Comparison of ENCODE assay signal across 8 mouse cellular contexts in genomic region chr12:84219121-84219561, GRCm38 (mm10). TPM values are rescaled to one million over a fixed set of nuclear protein-coding genes. Genes with fewer than 3 reads are reported as not detected.
A peak's percentile ranks its signal among the peaks of the same experiment; 100 is the strongest.
DNase-seq lines count a peak whose midpoint lies in the region; ATAC-seq lines count a peak whose summit lies in the region.

No protein-coding gene starts in this region.

- ATAC-seq in kidney, embryonic 14.5 days (ENCODE audit: low FRiP score, low TSS enrichment): peak; percentile 0; the same call in 1 of the 2 replicates
- peak; percentile 34 for ATAC-seq in granulocyte monocyte progenitor cell, adult 5-6 weeks (replicated peaks; ENCODE audit: poor library complexity, severe bottlenecking)
- 0 out of 2 replicates have a peak, but pooled peaks have one; percentile 19 for ATAC-seq in liver, embryonic 12.5 days
- no peak for ATAC-seq in neural tube, embryonic 13.5 days (ENCODE audit: low read depth)

- H3K4me3 ChIP-seq in kidney, embryonic 14.5 days (ENCODE audit: low read length): peak overlapping the region; percentile 88
- H3K4me3 ChIP-seq in liver, embryonic 12.5 days: peak overlapping the region; percentile 88
- peak overlapping the region; percentile 73 for H3K4me3 ChIP-seq in neural tube, embryonic 13.5 days

- no peaks in the 10 kb centered on the region for H3K9me3 ChIP-seq in kidney, embryonic 14.5 days (ENCODE audit: control insufficient read depth, low read length)
- no peaks in the 10 kb centered on the region for H3K9me3 ChIP-seq in liver, embryonic 12.5 days (replicated peaks)
- H3K9me3 ChIP-seq in neural tube, embryonic 13.5 days: no peaks in the 10 kb centered on the region

- H3K27me3 ChIP-seq in kidney, embryonic 14.5 days (ENCODE audit: control insufficient read depth, insufficient read depth, low read length): 0 out of 2 replicates have a peak, but pooled peaks cover 2% of the 10 kb centered on the region
- no peaks in the 10 kb centered on the region for H3K27me3 ChIP-seq in liver, embryonic 12.5 days (replicated peaks)
- H3K27me3 ChIP-seq in neural tube, embryonic 13.5 days: no peaks in the 10 kb centered on the region; the same call in 1 of the 2 replicates

- WGBS in kidney, embryonic 14.5 days: 3% methylated on average over 14 of the region's 14 CpGs
- WGBS in liver, embryonic 12.5 days (ENCODE audit: insufficient replicate concordance): 7% methylated on average over 14 of the region's 14 CpGs
- WGBS in neural tube, embryonic 13.5 days: 4% methylated on average over 14 of the region's 14 CpGs

- peaks cover 5% of the 10 kb centered on the region; the same call in 1 of the 2 replicates for H3K36me3 ChIP-seq in kidney, embryonic 14.5 days (ENCODE audit: control insufficient read depth, insufficient read depth, low read length)
- H3K36me3 ChIP-seq in liver, embryonic 12.5 days: peaks cover 20% of the 10 kb centered on the region
- H3K36me3 ChIP-seq in neural tube, embryonic 13.5 days: no peaks in the 10 kb centered on the region

- peak overlapping the region; percentile 91 for H3K9ac ChIP-seq in kidney, embryonic 14.5 days (ENCODE audit: low read depth, low read length)
- peak overlapping the region; percentile 94 for H3K9ac ChIP-seq in liver, embryonic 12.5 days
- peak overlapping the region; percentile 82 for H3K9ac ChIP-seq in neural tube, embryonic 13.5 days

- peak overlapping the region; percentile 87 for H3K4me2 ChIP-seq in kidney, embryonic 14.5 days (replicated peaks; ENCODE audit: low read depth, low read length)
- peak overlapping the region; percentile 87 for H3K4me2 ChIP-seq in liver, embryonic 12.5 days
- peak overlapping the region; percentile 95 for H3K4me2 ChIP-seq in neural tube, embryonic 13.5 days

- peak overlapping the region; percentile 91 for H3K27ac ChIP-seq in kidney, embryonic 14.5 days (ENCODE audit: low read depth, low read length)
- peak overlapping the region; percentile 89 for H3K27ac ChIP-seq in liver, embryonic 12.5 days
- peak overlapping the region; percentile 86 for H3K27ac ChIP-seq in neural tube, embryonic 13.5 days (replicated peaks)

- DNase-seq in kidney, postnatal 10 days: no peak
- DNase-seq in MN1 (ENCODE audit: low spot score): peak; percentile 48
- no peak for DNase-seq in embryo, embryonic 10 days (ENCODE audit: low spot score)
- no peak for DNase-seq in right cerebral cortex, postnatal 10 days (ENCODE audit: low spot score in 2 of 2)

- peaks cover 35% of the 10 kb centered on the region for H3K4me1 ChIP-seq in kidney, embryonic 14.5 days (ENCODE audit: control insufficient read depth, insufficient read depth, low read length)
- peaks cover 82% of the 10 kb centered on the region for H3K4me1 ChIP-seq in liver, embryonic 12.5 days
- H3K4me1 ChIP-seq in neural tube, embryonic 13.5 days (replicated peaks): peaks cover 85% of the 10 kb centered on the region

RNA-seq across cellular contexts. Expression of gene Elmsan1, which starts 0.5 kb away (rescaled TPM):
- 5.8 and 9.3 TPM in 2 replicates for polyA plus RNA-seq in kidney, embryonic 14.5 days (2014; fragmentation: Nextera tagmentation; extraction: Ambion mirVana)
- total RNA-seq in granulocyte monocyte progenitor cell, adult 5-6 weeks (2014; fragmentation: Nextera tagmentation): 12.7 and 15.1 TPM in 2 replicates
- 7.8 and 10.1 TPM in 2 replicates for total RNA-seq in granulocyte monocyte progenitor cell, adult 5-6 weeks (2017)
- 6.9 and 8.0 TPM in 2 replicates for polyA plus RNA-seq in liver, embryonic 12.5 days (2016; fragmentation: Nextera tagmentation; extraction: Ambion mirVana)
- 4.9 TPM in 2 replicates for polyA plus RNA-seq in neural tube, embryonic 13.5 days (2015; fragmentation: Nextera tagmentation; extraction: Ambion mirVana)
